Mouse (Mus musculus) hindbrain, embryonic 15.5 days (tissue): ENCODE measurements around the gene Kcnj1. TPM values are rescaled to one million over a fixed set of nuclear protein-coding genes. Genes with fewer than 3 reads are reported as not detected.

Source experiments
- ATAC-seq: fragments of 200-750 bp; cut with Nextera tagmentation; 2 replicates; pipeline ENCODE4 v1.8.0; 2017; ENCODE audit warnings: low read depth, moderate number of reproducible peaks, moderate TSS enrichment; ENCODE audit not compliant: low FRiP score
- H3K27ac ChIP-seq: fragments of 300-500 bp; sonication (generic); replicated peaks from 2 replicates; pipeline ENCODE4 v1.5.1; 2015; ENCODE audit warnings: mild to moderate bottlenecking, inconsistent platforms
- H3K27me3 ChIP-seq: fragments of 300-500 bp; sonication (generic); 2 replicates; pipeline ENCODE4 v1.6.1; 2015; ENCODE audit warnings: control low read depth, inconsistent platforms
- H3K36me3 ChIP-seq: fragments of 300-500 bp; sonication (generic); 2 replicates; pipeline ENCODE4 v1.6.1; 2015; ENCODE audit warnings: control low read depth, inconsistent platforms
- H3K4me1 ChIP-seq: fragments of 300-500 bp; sonication (generic); replicated peaks from 2 replicates; pipeline ENCODE4 v1.6.1; 2015; ENCODE audit warnings: control low read depth, inconsistent platforms
- H3K4me2 ChIP-seq: fragments of 300-500 bp; sonication (generic); 2 replicates; pipeline ENCODE4 v1.6.1; 2015; ENCODE audit warnings: moderate library complexity, mild to moderate bottlenecking, inconsistent platforms
- H3K4me3 ChIP-seq: fragments of 300-500 bp; sonication (generic); 2 replicates; pipeline ENCODE4 v1.5.1; 2015; ENCODE audit warnings: mild to moderate bottlenecking, inconsistent platforms
- H3K9ac ChIP-seq: fragments of 300-500 bp; sonication (generic); 2 replicates; pipeline ENCODE4 v1.6.1; 2015; ENCODE audit warnings: inconsistent platforms
- H3K9me3 ChIP-seq: fragments of 300-500 bp; sonication (generic); 2 replicates; pipeline ENCODE4 v1.6.1; 2016; ENCODE audit warnings: control low read depth, inconsistent platforms
- WGBS: fragments of 180-500 bp; shearing (Covaris S2); methylation state at CpG from one replicate; pipeline ENCODE4 v1.1.7; 2015; 5-methylcytosine and 5-hydroxymethylcytosine counted together
- polyA plus RNA-seq: library from polyadenylated mRNA; unstranded; fragments of >200 nt; fragmentation: Nextera tagmentation; extraction: Ambion mirVana; gene quantifications from 2 replicates; pipeline ENCODE4 v1.2.1, GENCODE M21; 2015

The Kcnj1 gene
- polyA plus RNA-seq, 1 experiment from 2014 or later = not detected

- Histone ChIP-seq H3K9me3 (no peaks in the 10 kb centered on the region), H3K27me3 (no peaks in the 10 kb centered on the region), H3K27ac (no peak overlapping the region), H3K4me1 (no peaks in the 10 kb centered on the region), H3K4me3 (no peak overlapping the region), H3K9ac (no peak overlapping the region), H3K36me3 (no peaks in the 10 kb centered on the region), H3K4me2 (no peak overlapping the region)
- no peak for ATAC-seq
- 95% methylated on average over 1 of the region's 1 CpGs for WGBS
Observed at GRCm38 (mm10) chr9:32360770-32361169, 11.5 kb upstream of the Kcnj1 start.

GRCm38 (mm10) chr9:32368812-32369211 lies 3.5 kb upstream of the Kcnj1 start:
- Histone ChIP-seq H3K4me3 (no peak overlapping the region), H3K4me1 (peaks cover 5% of the 10 kb centered on the region; the same call in 1 of the 2 replicates), H3K27me3 (no peaks in the 10 kb centered on the region), H3K9me3 (no peaks in the 10 kb centered on the region), H3K9ac (no peak overlapping the region), H3K36me3 (no peaks in the 10 kb centered on the region), H3K27ac (no peak overlapping the region), H3K4me2 (no peak overlapping the region)
- WGBS = 28% methylated on average over 2 of the region's 2 CpGs
- no peak for ATAC-seq

- 29% methylated on average over 6 of the region's 6 CpGs for WGBS
- ATAC-seq = no peak
Observed at GRCm38 (mm10) chr9:32369388-32369787, 2.9 kb upstream of the Kcnj1 start.

GRCm38 (mm10) chr9:32373656-32374055 lies 1.4 kb downstream of the Kcnj1 start:
- no peak overlapping the region for H3K9ac ChIP-seq
- ATAC-seq = no peak
- 92% methylated on average over 6 of the region's 6 CpGs for WGBS
- peaks cover 4% of the 10 kb centered on the region; the same call in 1 of the 2 replicates for H3K4me1 ChIP-seq
- H3K4me3 ChIP-seq = no peak overlapping the region
- H3K9me3 ChIP-seq = no peaks in the 10 kb centered on the region
- H3K27ac ChIP-seq = no peak overlapping the region
- no peaks in the 10 kb centered on the region for H3K27me3 ChIP-seq
- H3K4me2 ChIP-seq = no peak overlapping the region
- H3K36me3 ChIP-seq = no peaks in the 10 kb centered on the region

More at GRCm38 (mm10) chr9:32369388-32369787, 2.9 kb upstream of the Kcnj1 start:
- Histone ChIP-seq H3K27ac (no peak overlapping the region), H3K27me3 (no peaks in the 10 kb centered on the region), H3K9ac (no peak overlapping the region), H3K4me2 (no peak overlapping the region), H3K9me3 (no peaks in the 10 kb centered on the region), H3K4me3 (no peak overlapping the region), H3K4me1 (peaks cover 5% of the 10 kb centered on the region; the same call in 1 of the 2 replicates), H3K36me3 (no peaks in the 10 kb centered on the region)

- Histone ChIP-seq H3K4me1 (no peaks in the 10 kb centered on the region), H3K9me3 (no peaks in the 10 kb centered on the region), H3K4me2 (no peak overlapping the region), H3K9ac (no peak overlapping the region), H3K27ac (no peak overlapping the region), H3K27me3 (no peaks in the 10 kb centered on the region), H3K4me3 (no peak overlapping the region), H3K36me3 (no peaks in the 10 kb centered on the region)
- ATAC-seq = no peak
- WGBS = 80% methylated on average over 7 of the region's 7 CpGs
Observed at GRCm38 (mm10) chr9:32376031-32376430, 3.7 kb downstream of the Kcnj1 start.

GRCm38 (mm10) chr9:32376863-32377590 lies 4.7 kb downstream of the Kcnj1 start:
- no peak overlapping the region for H3K9ac ChIP-seq
- no peaks in the 10 kb centered on the region for H3K9me3 ChIP-seq
- H3K4me2 ChIP-seq = no peak overlapping the region
- ATAC-seq = no peak
- 87% methylated on average over 5 of the region's 5 CpGs for WGBS
- H3K36me3 ChIP-seq = no peaks in the 10 kb centered on the region
- no peaks in the 10 kb centered on the region for H3K27me3 ChIP-seq
- H3K4me3 ChIP-seq = no peak overlapping the region
- H3K27ac ChIP-seq = no peak overlapping the region
- H3K4me1 ChIP-seq = no peaks in the 10 kb centered on the region

GRCm38 (mm10) chr9:32384906-32385305 lies 12.6 kb downstream of the Kcnj1 start:
- Histone ChIP-seq H3K9me3 (no peaks in the 10 kb centered on the region), H3K4me1 (no peaks in the 10 kb centered on the region), H3K4me2 (no peak overlapping the region), H3K36me3 (no peaks in the 10 kb centered on the region), H3K4me3 (no peak overlapping the region), H3K27me3 (no peaks in the 10 kb centered on the region), H3K9ac (no peak overlapping the region), H3K27ac (no peak overlapping the region)
- no peak for ATAC-seq
- WGBS = 72% methylated on average over 4 of the region's 4 CpGs

- H3K36me3 ChIP-seq = no peaks in the 10 kb centered on the region
- 94% methylated on average over 1 of the region's 1 CpGs for WGBS
- no peaks in the 10 kb centered on the region for H3K9me3 ChIP-seq
- ATAC-seq = no peak
- H3K4me3 ChIP-seq = no peak overlapping the region
- H3K9ac ChIP-seq = no peak overlapping the region
- no peaks in the 10 kb centered on the region for H3K27me3 ChIP-seq
- no peaks in the 10 kb centered on the region for H3K4me1 ChIP-seq
- no peak overlapping the region for H3K4me2 ChIP-seq
- no peak overlapping the region for H3K27ac ChIP-seq
Observed at GRCm38 (mm10) chr9:32388120-32388519, 15.8 kb downstream of the Kcnj1 start.

GRCm38 (mm10) chr9:32391092-32391491 lies 18.8 kb downstream of the Kcnj1 start:
- no peak overlapping the region for H3K27ac ChIP-seq

GRCm38 (mm10) chr9:32391701-32392100 lies 19.4 kb downstream of the Kcnj1 start:
- 88% methylated on average over 9 of the region's 9 CpGs for WGBS
- H3K27ac ChIP-seq = no peak overlapping the region

More at GRCm38 (mm10) chr9:32391092-32391491, 18.8 kb downstream of the Kcnj1 start:
- Histone ChIP-seq H3K4me1 (no peaks in the 10 kb centered on the region), H3K4me3 (no peak overlapping the region), H3K27me3 (no peaks in the 10 kb centered on the region), H3K9me3 (no peaks in the 10 kb centered on the region), H3K4me2 (no peak overlapping the region), H3K36me3 (no peaks in the 10 kb centered on the region), H3K9ac (no peak overlapping the region)
- ATAC-seq = no peak
- WGBS = 81% methylated on average over 5 of the region's 5 CpGs

GRCm38 (mm10) chr9:32392716-32393115 lies 20.4 kb downstream of the Kcnj1 start:
- Histone ChIP-seq H3K27me3 (no peaks in the 10 kb centered on the region), H3K4me2 (no peak overlapping the region), H3K27ac (no peak overlapping the region), H3K4me3 (no peak overlapping the region), H3K36me3 (no peaks in the 10 kb centered on the region), H3K9ac (no peak overlapping the region), H3K9me3 (no peaks in the 10 kb centered on the region), H3K4me1 (no peaks in the 10 kb centered on the region)
- no peak for ATAC-seq
- WGBS = 90% methylated on average over 6 of the region's 6 CpGs

More at GRCm38 (mm10) chr9:32391701-32392100, 19.4 kb downstream of the Kcnj1 start:
- H3K4me1 ChIP-seq = no peaks in the 10 kb centered on the region
- H3K9ac ChIP-seq = no peak overlapping the region
- H3K9me3 ChIP-seq = no peaks in the 10 kb centered on the region
- H3K36me3 ChIP-seq = no peaks in the 10 kb centered on the region
- no peaks in the 10 kb centered on the region for H3K27me3 ChIP-seq
- no peak overlapping the region for H3K4me2 ChIP-seq
- H3K4me3 ChIP-seq = no peak overlapping the region
- no peak for ATAC-seq

- Histone ChIP-seq H3K36me3 (no peaks in the 10 kb centered on the region), H3K4me2 (no peak overlapping the region), H3K4me3 (no peak overlapping the region), H3K4me1 (no peaks in the 10 kb centered on the region), H3K27ac (no peak overlapping the region), H3K9ac (no peak overlapping the region), H3K27me3 (no peaks in the 10 kb centered on the region), H3K9me3 (no peaks in the 10 kb centered on the region)
- ATAC-seq = no peak
- WGBS = 90% methylated on average over 4 of the region's 4 CpGs
Observed at GRCm38 (mm10) chr9:32394761-32395161, 22.5 kb downstream of the Kcnj1 start.

GRCm38 (mm10) chr9:32400212-32400611 lies 27.9 kb downstream of the Kcnj1 start:
- Histone ChIP-seq H3K27ac (no peak overlapping the region), H3K9ac (no peak overlapping the region), H3K36me3 (no peaks in the 10 kb centered on the region), H3K4me3 (no peak overlapping the region), H3K9me3 (no peaks in the 10 kb centered on the region), H3K4me1 (no peaks in the 10 kb centered on the region), H3K27me3 (0 out of 2 replicates have a peak, but pooled peaks cover 4% of the 10 kb centered on the region), H3K4me2 (no peak overlapping the region)
- no peak for ATAC-seq
- WGBS = 75% methylated on average over 2 of the region's 2 CpGs
